Mouse (Mus musculus) cerebellum, postnatal 25 days (tissue): ENCODE data around the gene Fras1.

Experiments used
- DNase-seq, 2 experiments: peaks; one replicate each; pipeline ENCODE4 v3.0.0; 2021; ENCODE audit warnings: mixed read lengths in 2 of 2

Gene Fras1

DNA sequence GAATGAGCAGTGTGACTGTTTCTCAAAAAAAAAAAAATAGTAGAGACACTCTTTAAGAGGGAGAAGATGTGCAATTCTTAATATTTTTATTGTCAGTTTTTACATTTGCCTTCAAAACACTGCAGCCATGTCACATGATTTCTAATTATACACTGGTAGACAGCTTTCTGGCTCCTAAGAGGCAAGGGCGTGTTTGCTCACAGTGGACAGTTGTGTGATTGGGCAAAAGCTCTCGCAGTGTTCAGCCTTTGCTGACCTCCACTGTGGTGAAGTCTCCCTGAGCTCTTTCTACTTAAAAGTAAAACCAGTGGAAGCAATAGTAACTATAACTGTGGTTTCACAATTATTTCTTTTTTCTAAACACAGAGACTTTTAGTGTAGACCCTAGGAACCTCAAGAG, 315.1 kb downstream of the Fras1 start:
- DNase-seq, result no peak

GRCm38 (mm10) chr5:96698972-96699371, 325.2 kb downstream of the Fras1 start:
- DNase-seq, result no peak

DNA sequence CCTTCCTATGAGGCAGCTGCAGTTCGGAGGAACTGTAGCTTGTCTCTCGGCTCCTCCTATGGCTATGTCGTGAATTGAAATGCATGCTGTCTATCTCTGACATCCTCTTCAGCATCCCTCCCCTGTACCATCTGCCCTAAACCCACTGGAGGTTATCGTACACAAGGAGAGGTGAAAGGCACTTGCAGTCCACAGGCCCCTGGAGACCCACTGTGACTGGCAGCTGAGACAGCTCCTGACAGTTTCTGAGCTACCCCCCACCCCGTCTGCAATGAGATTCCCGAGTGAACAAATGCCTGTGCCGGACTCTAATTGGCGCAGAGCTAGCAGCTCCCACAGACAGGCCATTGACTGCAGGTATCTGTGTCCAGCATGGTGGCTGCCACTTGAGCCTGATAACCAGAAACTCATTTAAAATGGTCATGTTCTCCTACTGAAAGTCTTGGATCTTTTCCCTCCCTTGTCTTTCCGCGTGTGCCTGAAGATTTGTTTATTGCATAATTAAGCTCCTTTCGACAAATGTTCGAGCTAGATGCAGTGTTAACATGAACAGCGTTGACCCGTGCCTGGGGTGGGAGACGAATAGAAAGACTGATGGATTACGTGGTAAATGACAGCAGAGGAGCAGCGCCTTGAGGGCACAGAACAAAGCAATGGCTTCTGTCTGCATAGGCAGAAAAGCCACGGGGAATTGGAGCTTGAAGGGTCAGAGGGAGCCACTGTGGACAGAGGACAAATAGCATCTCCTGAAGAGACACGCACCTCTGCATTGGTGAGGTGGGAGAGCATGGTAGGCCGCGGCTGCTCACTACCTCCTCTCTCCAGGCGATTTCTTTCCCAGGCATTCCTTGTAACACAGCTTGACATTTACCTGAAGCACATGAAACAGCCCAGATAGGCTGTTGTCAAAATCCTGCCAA, 329.2 kb downstream of the Fras1 start:
- peak in 1 of 2 experiments; percentile 10 for DNase-seq

DNA sequence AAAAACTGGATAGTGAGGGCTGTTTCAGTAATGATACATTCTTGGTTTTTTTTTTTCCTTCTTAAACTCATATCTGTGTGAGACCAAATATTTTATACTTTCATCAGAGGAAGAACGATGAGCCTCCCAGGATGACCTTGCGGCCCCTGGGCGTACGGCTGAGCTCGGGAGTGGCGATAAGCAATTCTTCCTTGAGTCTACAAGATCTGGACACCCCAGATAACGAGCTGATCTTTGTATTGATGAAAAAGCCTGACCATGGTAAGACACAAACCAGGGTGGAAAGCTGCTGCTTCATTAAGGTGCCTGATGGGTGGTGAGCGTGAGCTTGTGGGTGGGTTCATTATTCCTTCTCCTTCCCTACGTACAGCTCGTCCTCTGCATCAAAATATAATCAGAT, 334.8 kb downstream of the Fras1 start:
- DNase-seq, result no peak

DNA sequence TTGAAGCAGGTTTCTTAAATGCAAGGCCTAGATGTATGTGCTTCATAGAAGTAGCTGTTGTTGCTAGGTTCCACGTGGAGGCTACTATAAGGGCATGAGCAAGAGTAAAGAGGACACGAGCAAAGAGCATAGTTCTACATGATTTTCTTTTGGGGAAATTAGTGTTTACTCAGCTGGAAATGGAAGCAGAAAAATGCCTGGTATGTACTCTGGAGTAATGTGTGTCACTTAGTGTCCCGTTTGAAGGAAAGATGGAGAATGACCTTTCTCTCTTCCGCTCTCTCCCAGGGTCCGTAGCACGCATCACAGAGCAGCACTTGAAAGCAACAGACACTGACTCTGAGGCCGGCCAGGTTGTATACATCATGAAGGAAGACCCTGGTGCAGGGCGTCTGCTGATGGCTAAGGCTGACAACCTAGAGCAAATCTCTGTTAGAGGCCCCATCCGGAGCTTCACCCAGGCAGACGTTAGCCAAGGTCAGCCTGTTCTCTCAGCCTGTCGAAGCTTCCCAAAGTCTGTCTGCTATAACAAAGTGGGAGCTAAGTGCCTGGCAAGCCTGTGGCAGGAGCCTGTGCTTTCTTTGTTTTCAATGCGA, 338.4 kb downstream of the Fras1 start:
- DNase-seq, result no peak

GRCm38 (mm10) chr5:96712799-96713198, 339.0 kb downstream of the Fras1 start:
- no peak for DNase-seq

DNA sequence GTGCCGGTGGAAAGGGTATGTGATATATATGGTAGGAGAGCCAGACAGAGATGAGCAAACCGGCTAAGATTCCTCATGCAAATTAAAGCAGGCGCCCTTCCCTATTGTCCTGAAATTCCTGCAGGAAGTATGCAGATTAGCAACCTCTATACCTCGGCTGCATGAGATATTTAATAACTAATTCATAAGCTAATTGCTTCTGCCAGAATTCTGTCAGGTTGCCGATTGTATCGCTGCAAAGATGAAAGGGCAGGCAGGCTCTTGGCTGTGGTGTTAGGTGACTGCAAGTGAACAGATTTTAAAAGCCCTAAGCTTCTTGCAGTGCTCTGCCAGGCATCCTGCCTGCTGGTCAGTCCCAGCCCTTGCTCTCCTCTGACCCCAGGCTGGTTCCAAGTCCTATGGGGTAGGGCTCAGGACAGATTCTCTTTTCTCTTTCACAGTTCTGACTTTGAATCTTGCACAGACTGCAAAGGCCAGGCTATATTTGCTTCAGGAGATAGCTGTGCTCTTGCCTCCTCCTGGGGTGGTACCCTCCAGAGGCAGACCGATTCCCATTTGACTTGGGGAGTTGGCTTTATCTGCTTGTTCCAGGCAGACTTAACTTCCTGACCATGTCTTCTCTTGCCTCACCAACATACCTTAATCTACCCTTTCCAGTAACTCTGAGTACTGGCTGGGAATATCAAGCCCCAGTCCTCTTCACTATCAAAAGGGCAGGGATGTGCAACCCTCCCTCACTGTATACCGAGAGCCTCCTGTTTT, 342.7 kb downstream of the Fras1 start:
- no peak for DNase-seq

- no peak for DNase-seq
These were observed 343.9 kb downstream of the Fras1 start for GRCm38 (mm10) chr5:96717690-96718089.

- no peak for DNase-seq
These were observed 344.8 kb downstream of the Fras1 start for GRCm38 (mm10) chr5:96718601-96719000.

DNA sequence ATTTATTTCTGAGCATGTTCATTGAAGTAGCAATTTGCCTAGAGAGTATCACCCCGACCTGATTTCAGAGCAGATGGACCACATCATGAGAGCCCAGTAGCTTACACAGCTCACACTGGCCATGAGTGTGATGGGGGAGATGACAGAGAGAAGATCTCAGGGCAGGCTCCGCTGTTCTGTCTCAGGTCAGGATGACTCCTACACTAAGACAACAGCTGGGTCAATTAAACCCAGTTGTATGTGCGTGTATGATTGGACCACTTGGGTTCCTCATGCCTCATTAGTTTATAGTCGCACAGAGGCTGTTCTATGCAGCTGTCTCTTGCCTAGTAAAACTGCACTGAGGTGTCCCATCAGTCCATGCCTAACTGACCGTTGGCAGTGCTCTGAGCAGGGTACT, 345.5 kb downstream of the Fras1 start:
- DNase-seq, result no peak

- DNase-seq, result no peak
These were observed 348.9 kb downstream of the Fras1 start for GRCm38 (mm10) chr5:96722690-96723089.

GRCm38 (mm10) chr5:96739138-96739878, 365.6 kb downstream of the Fras1 start:
- no peak for DNase-seq

DNA sequence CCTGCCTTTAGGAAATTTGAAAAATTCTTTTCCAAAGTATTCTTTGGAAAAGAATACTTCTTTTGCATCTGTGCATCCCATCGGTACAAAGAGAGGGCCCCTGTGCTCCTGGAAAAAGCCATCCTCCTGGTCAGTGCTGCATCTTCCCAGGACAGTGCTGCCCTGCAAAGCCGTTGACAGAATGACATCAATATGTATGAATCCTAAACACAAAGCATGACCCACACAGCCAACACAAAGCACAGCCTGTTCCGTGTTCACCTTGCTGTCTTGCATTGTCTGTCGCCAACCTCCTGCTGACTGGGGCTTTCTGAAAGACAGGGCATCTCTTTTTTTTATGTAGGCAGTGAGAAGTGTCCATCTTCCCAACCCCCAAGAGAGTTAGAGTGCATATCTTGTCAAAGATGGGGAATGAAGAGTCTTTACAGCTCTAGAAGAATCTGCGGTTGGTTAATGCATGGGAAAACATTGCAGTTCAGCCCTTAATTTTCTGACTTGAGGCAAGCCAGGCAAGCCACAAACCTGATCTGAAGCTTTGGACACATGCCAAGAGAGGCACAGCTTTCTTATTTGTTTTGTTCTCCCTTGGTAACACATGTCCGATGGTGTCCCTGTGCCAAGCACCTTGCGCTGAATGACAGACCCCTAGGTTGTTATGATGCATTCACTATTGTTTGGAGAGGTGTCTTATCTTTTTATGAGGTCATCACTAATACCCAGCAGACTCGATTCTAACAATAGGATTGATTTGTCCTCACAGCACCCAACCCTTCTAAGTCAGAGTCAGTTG, 373.6 kb downstream of the Fras1 start:
- no peak for DNase-seq

GRCm38 (mm10) chr5:96757615-96758014, 383.9 kb downstream of the Fras1 start:
- DNase-seq, result no peak

GRCm38 (mm10) chr5:96762021-96762420, 388.3 kb downstream of the Fras1 start:
- no peak for DNase-seq

- peak; percentile 55 to 77 for DNase-seq
These were observed 395.2 kb downstream of the Fras1 start for GRCm38 (mm10) chr5:96768846-96769471.

- no peak for DNase-seq
These were observed 409.9 kb downstream of the Fras1 start for GRCm38 (mm10) chr5:96783506-96784288.

DNA sequence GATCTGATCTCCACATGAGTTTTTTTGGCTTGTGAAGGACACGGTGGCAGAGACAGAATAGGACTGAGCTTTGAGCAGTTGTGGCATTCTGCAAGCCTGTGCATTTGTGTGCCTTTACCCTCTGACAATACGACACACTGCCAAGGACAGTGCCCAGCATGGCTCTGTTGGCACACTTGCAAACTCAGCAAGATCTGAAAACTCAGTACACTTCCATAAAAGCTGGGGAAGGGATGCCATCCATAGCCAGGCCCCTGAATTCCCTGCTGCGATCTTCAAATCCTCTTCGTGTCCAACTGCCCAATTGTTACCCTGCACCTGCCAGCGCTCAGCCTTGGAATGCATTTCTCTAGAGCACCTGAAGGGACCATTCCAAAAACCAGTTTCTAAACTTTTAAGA, 411.3 kb downstream of the Fras1 start:
- DNase-seq, result peak; percentile 17 to 19

DNA sequence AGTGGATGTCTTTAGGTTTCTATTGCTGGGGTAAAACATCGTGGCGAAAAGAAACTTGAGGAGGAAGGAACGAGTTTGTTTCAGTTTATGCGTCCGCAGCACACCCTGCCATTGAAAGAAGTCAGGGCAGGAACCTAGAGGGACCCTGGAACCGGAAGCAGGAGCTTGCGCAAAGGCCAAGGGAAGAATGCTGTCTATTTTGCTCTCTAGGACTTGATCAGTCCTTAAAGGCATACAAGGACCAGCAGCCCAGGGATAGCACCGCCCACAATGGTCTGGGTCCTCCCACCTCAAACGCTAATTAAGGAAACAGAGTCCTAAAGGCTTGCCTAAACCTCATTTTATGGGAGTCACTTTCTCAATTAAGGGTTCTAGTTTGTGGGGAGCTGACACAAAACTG, 418.7 kb downstream of the Fras1 start:
- no peak for DNase-seq

DNA sequence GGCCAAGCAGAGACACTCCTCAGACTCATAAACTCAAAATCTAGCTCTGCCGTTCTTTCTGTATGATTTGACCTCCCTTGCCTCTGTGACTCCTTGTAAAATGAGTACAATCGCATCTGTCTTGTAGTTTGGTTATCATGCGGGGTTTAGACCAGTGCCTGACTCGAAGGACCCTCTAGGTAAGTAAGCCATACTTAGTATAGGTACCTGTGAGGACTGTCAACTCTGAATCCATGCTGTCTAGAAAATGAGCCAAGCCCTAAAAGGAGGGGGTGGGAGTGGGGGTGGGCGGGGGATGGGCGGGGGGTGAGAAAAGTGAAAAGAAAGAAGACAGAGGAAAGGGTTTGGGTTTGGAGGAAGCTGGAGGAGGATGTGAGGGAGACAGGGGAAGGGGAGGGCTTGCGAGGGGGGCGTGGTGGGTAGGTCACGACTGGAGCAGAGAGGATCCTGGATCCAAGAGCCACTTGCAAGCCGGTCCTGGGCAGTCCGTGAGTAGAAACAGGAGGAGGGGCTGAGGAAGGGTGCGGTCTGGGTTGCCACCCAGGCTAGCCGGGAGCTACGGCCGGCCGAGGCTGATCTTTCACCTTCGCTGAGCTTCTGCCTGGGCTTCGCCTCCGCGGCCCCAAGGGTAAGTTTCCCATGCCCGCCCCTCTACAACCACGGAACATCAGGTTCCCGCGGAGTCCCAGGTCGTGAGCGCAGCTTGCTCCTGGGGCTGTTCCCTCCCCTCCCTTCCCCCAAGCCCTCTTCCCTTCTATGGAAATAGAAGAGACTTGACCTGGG, 419.4 kb downstream of the Fras1 start, which contains the start of gene Anxa3:
Gene Anxa3 (plus strand): TSS at position 404 of the 783 bp plus-strand sequence.
- peak in 1 of 2 experiments; percentile 8 for DNase-seq
